Mouse (Mus musculus) cerebellum, adult 2 months (tissue): ENCODE results near the gene Ubtd2.

Source experiments
- CTCF ChIP-seq: fragments of 200-500 bp; IDR thresholded peaks from 2 replicates; pipeline ENCODE4 v1.5.1; 2011; ENCODE audit warnings: low read depth, mild to moderate bottlenecking, control low read depth, low read length, moderate library complexity, borderline replicate concordance; ENCODE audit not compliant: insufficient read depth
- POLR2A ChIP-seq: fragments of 200-500 bp; IDR thresholded peaks from 2 replicates; pipeline ENCODE4 v1.6.1; 2011; ENCODE audit warnings: low read length, control low read depth, borderline replicate concordance; ENCODE audit not compliant: insufficient read depth

- TF ChIP-seq CTCF: no peak
- TF ChIP-seq POLR2A: no peak
These were observed 1.2 kb downstream of the Ubtd2 start for GRCm38 (mm10) chr11:32456356-32456755.
